Mouse (Mus musculus) hindbrain, embryonic 14.5 days (tissue): ENCODE measurements at regions not wholly inside any gene's neighbourhood (a gene's known extent, or its start where the extent isn't known, plus 50 kb on each side); places are given as distances from the start of the nearest gene placed in this dataset.

Experiments used
- ATAC-seq: fragments of 200-750 bp; cut with Nextera tagmentation; 2 replicates; pipeline ENCODE4 v1.8.0; 2017; ENCODE audit warnings: moderate number of reproducible peaks, mild to moderate bottlenecking, moderate TSS enrichment, moderate library complexity; ENCODE audit not compliant: low FRiP score
- DNase-seq: peaks from one replicate; pipeline ENCODE4 v3.0.0-alpha.2; 2015; ENCODE audit warnings: low spot score
- H3K27ac ChIP-seq: fragments of 300-500 bp; sonication (generic); 2 replicates; pipeline ENCODE4 v1.5.1; 2014; ENCODE audit warnings: mild to moderate bottlenecking, moderate library complexity
- H3K27me3 ChIP-seq: fragments of 300-500 bp; sonication (generic); 2 replicates; pipeline ENCODE4 v1.6.1; 2014; ENCODE audit warnings: mild to moderate bottlenecking, low read length, mixed read lengths; ENCODE audit not compliant: control insufficient read depth, insufficient read depth
- H3K36me3 ChIP-seq: fragments of 300-500 bp; sonication (generic); replicated peaks from 2 replicates; pipeline ENCODE4 v1.6.1; 2014; ENCODE audit not compliant: control insufficient read depth, insufficient read depth
- H3K4me1 ChIP-seq: fragments of 300-500 bp; sonication (generic); replicated peaks from 2 replicates; pipeline ENCODE4 v1.6.1; 2014; ENCODE audit warnings: antibody characterized with exemption, low read length, mixed read lengths; ENCODE audit not compliant: control insufficient read depth, insufficient read depth
- H3K4me2 ChIP-seq: fragments of 300-500 bp; sonication (generic); replicated peaks from 2 replicates; pipeline ENCODE4 v1.6.1; 2014; ENCODE audit warnings: mild to moderate bottlenecking, moderate library complexity
- H3K4me3 ChIP-seq: fragments of 300-500 bp; sonication (generic); replicated peaks from 2 replicates; pipeline ENCODE4 v1.5.1; 2014; ENCODE audit warnings: mild to moderate bottlenecking, low read length
- H3K9ac ChIP-seq: fragments of 300-500 bp; sonication (generic); 2 replicates; pipeline ENCODE4 v1.6.1; 2014
- H3K9me3 ChIP-seq: fragments of 300-500 bp; sonication (generic); 2 replicates; pipeline ENCODE4 v1.6.1; 2016; ENCODE audit warnings: low read length; ENCODE audit not compliant: control insufficient read depth
- WGBS: fragments of 180-500 bp; shearing (Covaris S2); extraction: QIAGEN DNeasy Blood & Tissue Kit; methylation state at CpG from one replicate; pipeline ENCODE4 v1.1.7; 2014; 5-methylcytosine and 5-hydroxymethylcytosine counted together

DNA sequence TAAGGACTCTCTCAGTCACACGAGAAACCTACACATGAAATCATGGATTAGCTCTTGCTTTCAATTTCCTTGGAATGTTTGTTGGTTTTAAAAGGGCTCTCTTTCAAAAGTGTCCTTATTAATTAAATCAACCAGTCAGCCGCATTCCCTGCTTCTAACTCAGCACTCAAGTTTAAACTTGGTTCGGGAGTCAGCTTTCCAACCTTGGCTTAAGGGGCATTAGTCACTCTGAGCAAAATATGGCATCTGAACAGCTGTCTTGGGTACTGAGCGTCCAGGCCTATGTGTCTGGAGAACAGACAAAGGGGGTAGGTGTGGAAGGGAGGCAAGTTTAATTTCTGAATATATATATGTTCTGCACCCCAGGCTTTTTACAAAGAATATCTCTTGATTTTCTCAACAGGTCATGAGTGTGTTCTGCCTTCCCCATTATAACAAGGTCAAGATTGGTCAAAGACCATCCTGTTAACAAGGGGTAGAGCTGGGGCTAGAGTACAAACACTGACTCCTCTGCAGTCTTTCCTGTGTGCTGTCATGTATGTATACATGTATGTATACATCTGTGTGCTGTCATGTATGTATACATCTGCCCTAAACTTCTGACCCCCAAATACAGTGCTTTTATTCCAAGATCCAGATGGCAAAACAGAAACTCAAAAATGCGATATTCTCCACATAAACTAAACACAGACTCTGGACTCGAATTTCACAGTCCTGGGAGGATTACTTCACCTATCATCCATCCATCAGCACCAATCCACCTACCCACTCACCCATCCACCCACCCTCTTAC, 106.8 kb upstream of the Jun start:
- H3K4me3 ChIP-seq: no peak overlapping the region
- H3K9me3 ChIP-seq: no peaks in the 10 kb centered on the region
- H3K4me2 ChIP-seq: no peak overlapping the region
- H3K27me3 ChIP-seq: no peaks in the 10 kb centered on the region
- H3K4me1 ChIP-seq: peaks cover 3% of the 10 kb centered on the region; the same call in 1 of the 2 replicates
- WGBS: 84% methylated on average over 6 of the region's 6 CpGs
- ATAC-seq (no peak), DNase-seq (no peak)
- no peaks in the 10 kb centered on the region for H3K36me3 ChIP-seq
- no peak overlapping the region for H3K9ac ChIP-seq
- no peak overlapping the region for H3K27ac ChIP-seq

- Histone ChIP-seq H3K27me3 (no peaks in the 10 kb centered on the region), H3K36me3 (no peaks in the 10 kb centered on the region), H3K9ac (no peak overlapping the region), H3K9me3 (no peaks in the 10 kb centered on the region), H3K4me1 (no peaks in the 10 kb centered on the region), H3K4me2 (no peak overlapping the region), H3K4me3 (no peak overlapping the region), H3K27ac (no peak overlapping the region)
- ATAC-seq: no peak
- WGBS: 92% methylated on average over 4 of the region's 4 CpGs
- DNase-seq: no peak
These were observed 107.8 kb upstream of the Jun start for GRCm38 (mm10) chr4:95159821-95160220.

DNA sequence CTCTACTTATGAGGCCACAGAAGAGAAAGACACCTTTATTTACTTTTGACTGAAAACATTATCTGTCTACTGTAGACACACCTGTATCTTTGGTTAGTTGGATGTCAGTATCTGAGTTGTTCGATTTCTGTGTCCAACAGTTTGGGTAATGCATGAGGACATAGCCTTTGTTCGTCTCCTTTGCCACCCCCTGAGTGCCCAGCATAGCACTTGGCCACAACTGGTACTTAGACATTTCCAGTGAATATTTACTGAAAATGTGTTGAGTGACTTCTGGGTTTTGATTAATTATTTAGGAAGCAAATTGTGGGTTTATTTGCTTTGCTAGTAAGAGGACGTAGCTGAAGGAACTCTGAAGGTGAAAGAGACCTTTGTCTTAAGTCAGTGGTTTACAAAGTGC, 108.4 kb upstream of the Jun start:
- Histone ChIP-seq H3K4me2 (peak overlapping the region; percentile 68), H3K36me3 (no peaks in the 10 kb centered on the region), H3K4me1 (no peaks in the 10 kb centered on the region), H3K9me3 (no peaks in the 10 kb centered on the region), H3K27ac (no peak overlapping the region), H3K9ac (no peak overlapping the region), H3K4me3 (peak overlapping the region; percentile 45; the same call in 1 of the 2 replicates), H3K27me3 (no peaks in the 10 kb centered on the region)
- DNase-seq: no peak
- ATAC-seq: no peak
- 81% methylated on average over 3 of the region's 3 CpGs for WGBS

DNA sequence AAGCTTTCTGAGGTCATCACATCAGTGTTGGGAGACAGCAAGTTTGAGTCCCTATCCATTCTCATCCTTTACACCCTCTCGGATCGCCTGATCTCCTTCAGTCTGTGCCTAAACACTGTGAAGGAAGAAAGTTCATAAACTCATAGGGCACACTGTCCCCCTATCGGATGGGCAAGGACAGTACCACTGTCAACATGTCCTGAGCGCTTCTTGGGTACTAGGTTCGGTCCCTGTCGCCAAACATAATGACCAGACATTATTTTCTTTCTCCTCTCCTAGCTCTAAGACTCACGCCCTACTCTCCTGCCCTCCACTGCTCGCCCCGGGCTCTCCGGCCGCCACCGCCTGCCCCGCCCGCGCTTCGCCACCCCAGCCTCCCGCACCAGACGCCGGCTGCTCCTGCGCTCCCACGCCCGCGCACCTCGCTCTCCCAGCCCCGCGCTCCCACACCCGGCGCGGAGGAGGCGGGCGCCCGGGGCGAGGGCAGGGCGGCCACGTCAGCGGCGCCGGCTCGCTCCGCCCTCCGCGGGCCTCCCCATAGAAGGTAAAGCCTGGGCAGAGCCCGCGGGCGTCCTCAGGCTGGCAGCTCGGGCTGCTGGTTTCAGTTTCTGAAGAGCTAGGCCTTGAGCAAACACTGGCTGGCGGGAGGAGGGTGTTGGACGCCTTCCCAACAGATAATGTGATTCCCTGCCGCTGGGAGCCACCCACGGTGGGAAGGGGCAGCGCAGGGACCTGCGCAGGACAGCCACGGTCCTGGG, 109.1 kb upstream of the Jun start:
- H3K4me3 ChIP-seq: peak overlapping the region; percentile 45
- H3K36me3 ChIP-seq: no peaks in the 10 kb centered on the region
- peak overlapping the region; percentile 68 for H3K4me2 ChIP-seq
- peak overlapping the region; percentile 64 for H3K27ac ChIP-seq
- peak; percentile 74 for DNase-seq
- H3K4me1 ChIP-seq: no peaks in the 10 kb centered on the region
- WGBS: 1% methylated on average over 53 of the region's 53 CpGs
- H3K9ac ChIP-seq: peak overlapping the region; percentile 62
- H3K9me3 ChIP-seq: no peaks in the 10 kb centered on the region
- ATAC-seq: peak; percentile 92
- no peaks in the 10 kb centered on the region for H3K27me3 ChIP-seq

DNA sequence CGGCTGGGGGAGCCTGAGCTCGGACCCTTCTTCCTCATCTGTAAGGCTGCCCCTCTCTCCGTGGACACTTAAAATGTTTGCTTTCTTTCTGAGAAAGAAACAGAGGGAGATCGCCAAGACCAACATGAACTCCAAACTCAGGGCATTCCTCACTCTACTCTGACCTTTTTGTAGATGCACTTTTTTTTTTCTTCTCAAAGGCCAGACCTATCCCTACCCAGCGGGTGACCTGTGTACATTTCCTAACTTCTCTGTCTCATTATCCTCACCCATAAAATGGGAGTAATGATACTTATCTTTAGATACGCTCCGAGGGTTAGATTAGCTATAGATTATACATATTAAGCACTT, 109.6 kb upstream of the Jun start:
- ATAC-seq (no peak), DNase-seq (no peak)
- peak overlapping the region; percentile 62 for H3K9ac ChIP-seq
- 27% methylated on average over 7 of the region's 7 CpGs for WGBS
- H3K36me3 ChIP-seq: no peaks in the 10 kb centered on the region
- H3K4me1 ChIP-seq: no peaks in the 10 kb centered on the region
- peak overlapping the region; percentile 45 for H3K4me3 ChIP-seq
- H3K27ac ChIP-seq: peak overlapping the region; percentile 64
- peak overlapping the region; percentile 68 for H3K4me2 ChIP-seq
- no peaks in the 10 kb centered on the region for H3K27me3 ChIP-seq
- no peaks in the 10 kb centered on the region for H3K9me3 ChIP-seq

- no peaks in the 10 kb centered on the region for H3K36me3 ChIP-seq
- no peak for DNase-seq
- H3K4me2 ChIP-seq: no peak overlapping the region
- WGBS: 91% methylated on average over 9 of the region's 9 CpGs
- no peak overlapping the region for H3K9ac ChIP-seq
- H3K9me3 ChIP-seq: no peaks in the 10 kb centered on the region
- no peak overlapping the region for H3K27ac ChIP-seq
- no peaks in the 10 kb centered on the region for H3K4me1 ChIP-seq
- ATAC-seq: no peak
- H3K4me3 ChIP-seq: no peak overlapping the region
- no peaks in the 10 kb centered on the region for H3K27me3 ChIP-seq
These were observed 110.5 kb upstream of the Jun start for GRCm38 (mm10) chr4:95162386-95163090.

- Histone ChIP-seq H3K4me3 (no peak overlapping the region), H3K36me3 (no peaks in the 10 kb centered on the region), H3K27me3 (no peaks in the 10 kb centered on the region), H3K4me2 (no peak overlapping the region), H3K4me1 (no peaks in the 10 kb centered on the region), H3K9me3 (no peaks in the 10 kb centered on the region), H3K27ac (no peak overlapping the region), H3K9ac (no peak overlapping the region)
- DNase-seq: no peak
- 75% methylated on average over 4 of the region's 4 CpGs for WGBS
- no peak for ATAC-seq
These were observed 111.4 kb upstream of the Jun start for GRCm38 (mm10) chr4:95163403-95163802.

DNA sequence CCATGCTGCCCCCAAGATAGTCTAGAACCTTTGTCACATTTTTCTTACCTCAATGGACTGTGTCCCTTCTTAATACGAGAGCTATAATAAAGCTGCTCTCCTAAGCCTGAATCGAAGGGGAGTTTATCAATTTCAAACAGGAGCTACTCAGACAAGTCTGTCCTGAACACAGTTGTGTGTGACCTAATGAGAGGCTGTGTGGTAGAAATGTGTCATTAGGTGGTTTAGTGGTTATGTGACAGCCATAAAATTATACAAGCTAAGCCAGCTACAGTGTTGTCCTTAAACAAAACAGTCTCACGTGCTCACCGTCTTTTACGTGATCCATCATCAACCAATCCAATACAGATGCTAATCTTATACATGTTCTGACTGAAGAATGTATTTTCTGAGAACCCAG, 114.5 kb upstream of the Jun start:
- Histone ChIP-seq H3K27ac (no peak overlapping the region), H3K4me1 (no peaks in the 10 kb centered on the region), H3K36me3 (no peaks in the 10 kb centered on the region), H3K9me3 (no peaks in the 10 kb centered on the region), H3K27me3 (no peaks in the 10 kb centered on the region), H3K4me2 (no peak overlapping the region), H3K9ac (no peak overlapping the region), H3K4me3 (no peak overlapping the region)
- DNase-seq: no peak
- ATAC-seq: no peak
- WGBS: 81% methylated on average over 5 of the region's 5 CpGs

- ATAC-seq (no peak), DNase-seq (no peak)
These were observed 115.2 kb upstream of the Jun start for GRCm38 (mm10) chr4:95167216-95167615.

More at GRCm38 (mm10) chr4:95167216-95167615, 115.2 kb upstream of the Jun start:
- Histone ChIP-seq H3K9ac (no peak overlapping the region), H3K4me2 (no peak overlapping the region), H3K9me3 (no peaks in the 10 kb centered on the region), H3K27ac (no peak overlapping the region), H3K4me1 (no peaks in the 10 kb centered on the region), H3K4me3 (no peak overlapping the region), H3K27me3 (no peaks in the 10 kb centered on the region), H3K36me3 (no peaks in the 10 kb centered on the region)
- 85% methylated on average over 1 of the region's 1 CpGs for WGBS
